Mouse (Mus musculus) neutrophil, adult 5-6 weeks (primary cell): Measurements from ENCODE around the gene Hand1. TPM values are rescaled to one million over a fixed set of nuclear protein-coding genes. Genes with fewer than 3 reads are reported as not detected.

Source experiments
- ATAC-seq: fragments of 151-379, 151-347 bp; 2 replicates; pipeline ENCODE4 v1.8.0; 2017; ENCODE audit warnings: mild to moderate bottlenecking, moderate TSS enrichment; ENCODE audit not compliant: insufficient number of reproducible peaks, poor library complexity, low FRiP score, severe bottlenecking; ENCODE audit errors: extremely low read depth
- total RNA-seq: library from RNA; stranded (forward); fragments of 200-1000 nt; gene quantifications from 2 replicates; pipeline ENCODE4 v1.2.3, GENCODE M21; 2017

The Hand1 gene
- total RNA-seq, 1 experiment from 2014 or later, result not detected

GRCm38 (mm10) chr11:57811006-57811405, 21.6 kb downstream of the Hand1 start:
- ATAC-seq, result no peak

GRCm38 (mm10) chr11:57809732-57810098, 22.9 kb downstream of the Hand1 start:
- no peak for ATAC-seq

GRCm38 (mm10) chr11:57809017-57809731, 23.4 kb downstream of the Hand1 start:
- no peak for ATAC-seq

GRCm38 (mm10) chr11:57805047-57805446, 27.6 kb downstream of the Hand1 start:
- ATAC-seq, result no peak

GRCm38 (mm10) chr11:57802511-57802870, 30.1 kb downstream of the Hand1 start:
- no peak for ATAC-seq

- ATAC-seq, result no peak
Measured at GRCm38 (mm10) chr11:57801766-57802510, 30.7 kb downstream of the Hand1 start.

- ATAC-seq, result peak; percentile 100
Measured at GRCm38 (mm10) chr11:57800971-57801765, 31.4 kb downstream of the Hand1 start, which contains the start of gene Sap30l. Gene Sap30l, plus strand, starts transcription at chr11:57801637.

GRCm38 (mm10) chr11:57800266-57800951, 32.2 kb downstream of the Hand1 start:
- ATAC-seq, result no peak

GRCm38 (mm10) chr11:57799456-57799855, 33.2 kb downstream of the Hand1 start:
- no peak for ATAC-seq

GRCm38 (mm10) chr11:57797828-57798227, 34.8 kb downstream of the Hand1 start:
- ATAC-seq, result no peak

- no peak for ATAC-seq
Measured at GRCm38 (mm10) chr11:57795086-57795485, 37.5 kb downstream of the Hand1 start.

GRCm38 (mm10) chr11:57790866-57791535, 41.6 kb downstream of the Hand1 start:
- ATAC-seq, result no peak

GRCm38 (mm10) chr11:57787913-57788312, 44.7 kb downstream of the Hand1 start:
- peak; percentile 52; the same call in 1 of the 2 replicates for ATAC-seq

- no peak for ATAC-seq
Measured at GRCm38 (mm10) chr11:57786616-57787418, 45.8 kb downstream of the Hand1 start.

GRCm38 (mm10) chr11:57779824-57780223, 52.8 kb downstream of the Hand1 start:
- no peak for ATAC-seq
